Mouse (Mus musculus): Measurements from ENCODE around the gene Papola. TPM values are rescaled to one million over a fixed set of nuclear protein-coding genes. Genes with fewer than 3 reads are reported as not detected.

Papola gene
- polyA plus RNA-seq, 1 experiment: 72.7 TPM

- TF ChIP-seq CEBPB (IDR thresholded peaks at IDR 0.05; ENCODE audit: low read depth) (no peak), MYOG (IDR thresholded peaks at IDR 0.05; ENCODE audit: control insufficient read depth, extremely low read depth, insufficient read length) (no peak), USF1 (IDR thresholded peaks at IDR 0.05; ENCODE audit: low read depth) (no peak), MYOD1 (IDR thresholded peaks at IDR 0.05; ENCODE audit: control insufficient read depth, insufficient read length, low read depth) (no peak), FOSL1 (IDR thresholded peaks at IDR 0.05; ENCODE audit: insufficient read depth, low read length, poor library complexity, severe bottlenecking) (no peak), MAX (IDR thresholded peaks at IDR 0.05) (no peak), CTCF (IDR thresholded peaks at IDR 0.05; ENCODE audit: control insufficient read depth, insufficient read depth, insufficient read length) (no peak)
- no peaks in the 10 kb centered on the region for H3K27me3 ChIP-seq (ENCODE audit: control insufficient read depth, insufficient read depth, insufficient read length)
- H3K79me3 ChIP-seq (ENCODE audit: low read depth): no peaks in the 10 kb centered on the region
- no peak overlapping the region for H3ac ChIP-seq (ENCODE audit: control insufficient read depth, insufficient read length, low read depth)
- no peak overlapping the region for H3K4me3 ChIP-seq (ENCODE audit: insufficient read depth, poor library complexity, severe bottlenecking)
- no peaks in the 10 kb centered on the region for H3K79me2 ChIP-seq (ENCODE audit: control insufficient read depth, insufficient read depth)
- H3K36me3 ChIP-seq (ENCODE audit: control insufficient read depth, insufficient read depth): no peaks in the 10 kb centered on the region
Observed at GRCm38 (mm10) chr12:105867646-105868045, 83.2 kb downstream of the Papola start.

DNA sequence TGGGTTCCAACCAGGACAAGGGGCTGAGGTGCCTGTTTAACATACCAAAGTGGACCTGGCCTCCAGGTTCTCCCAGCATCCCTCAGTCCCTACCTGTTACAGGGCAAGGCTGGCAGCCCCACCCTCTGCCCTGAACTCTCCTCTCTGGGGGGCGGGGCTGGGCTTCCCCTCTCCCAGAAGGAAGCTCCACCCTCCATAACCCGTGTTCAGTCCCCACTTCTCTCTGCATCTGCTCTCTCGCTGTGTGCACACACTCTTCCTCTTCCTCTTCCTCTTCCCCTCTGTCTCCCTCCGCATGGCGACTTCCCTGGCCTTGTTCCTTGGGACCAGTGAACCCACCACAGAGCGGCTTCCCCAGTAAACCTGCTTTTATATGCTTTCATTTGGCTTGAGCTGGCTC, 84.7 kb downstream of the Papola start:
- no peak overlapping the region for H3ac ChIP-seq (ENCODE audit: control insufficient read depth, insufficient read length, low read depth)
- H3K36me3 ChIP-seq (ENCODE audit: control insufficient read depth, insufficient read depth): no peaks in the 10 kb centered on the region
- H3K4me3 ChIP-seq (ENCODE audit: insufficient read depth, poor library complexity, severe bottlenecking): no peak overlapping the region
- no peaks in the 10 kb centered on the region for H3K27me3 ChIP-seq (ENCODE audit: control insufficient read depth, insufficient read depth, insufficient read length)
- no peaks in the 10 kb centered on the region for H3K79me2 ChIP-seq (ENCODE audit: control insufficient read depth, insufficient read depth)
- no peaks in the 10 kb centered on the region for H3K79me3 ChIP-seq (ENCODE audit: low read depth)
- no peak for TF ChIP-seq CEBPB (IDR thresholded peaks at IDR 0.05; ENCODE audit: low read depth)
- TF ChIP-seq MYOD1 (IDR thresholded peaks at IDR 0.05; ENCODE audit: control insufficient read depth, insufficient read length, low read depth): no peak
- no peak for TF ChIP-seq USF1 (IDR thresholded peaks at IDR 0.05; ENCODE audit: low read depth)
- no peak for TF ChIP-seq FOSL1 (IDR thresholded peaks at IDR 0.05; ENCODE audit: insufficient read depth, low read length, poor library complexity, severe bottlenecking)

DNA sequence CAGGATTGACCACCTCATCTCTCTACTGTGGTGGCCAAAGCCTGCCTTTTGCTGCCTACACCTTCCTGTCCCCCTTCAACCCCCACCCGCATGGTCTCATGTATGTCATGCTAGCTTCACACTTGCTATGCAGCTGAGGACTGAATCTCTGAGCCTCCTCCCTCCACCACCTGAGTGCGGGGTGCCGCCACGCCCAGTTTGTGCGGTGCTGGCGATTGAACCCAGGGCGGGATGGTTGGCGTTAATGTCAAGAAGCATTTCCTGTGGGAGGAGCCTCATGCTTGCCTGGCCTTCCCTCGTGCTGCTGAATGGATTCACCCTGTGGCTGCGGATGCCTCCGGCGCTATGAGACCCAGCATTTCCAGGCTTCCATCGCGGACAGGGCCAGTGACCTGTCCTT, 85.2 kb downstream of the Papola start:
- no peaks in the 10 kb centered on the region for H3K79me2 ChIP-seq (ENCODE audit: control insufficient read depth, insufficient read depth)
- H3K27me3 ChIP-seq (ENCODE audit: control insufficient read depth, insufficient read depth, insufficient read length): no peaks in the 10 kb centered on the region
- no peak overlapping the region for H3K4me3 ChIP-seq (ENCODE audit: insufficient read depth, poor library complexity, severe bottlenecking)
- H3K79me3 ChIP-seq (ENCODE audit: low read depth): no peaks in the 10 kb centered on the region
- TF ChIP-seq FOSL1 (IDR thresholded peaks at IDR 0.05; ENCODE audit: insufficient read depth, low read length, poor library complexity, severe bottlenecking) (no peak), MYOD1 (IDR thresholded peaks at IDR 0.05; ENCODE audit: control insufficient read depth, insufficient read length, low read depth) (no peak), MAX (IDR thresholded peaks at IDR 0.05) (no peak), CEBPB (IDR thresholded peaks at IDR 0.05; ENCODE audit: low read depth) (no peak)
- H3ac ChIP-seq (ENCODE audit: control insufficient read depth, insufficient read length, low read depth): no peak overlapping the region
- no peaks in the 10 kb centered on the region for H3K36me3 ChIP-seq (ENCODE audit: control insufficient read depth, insufficient read depth)

DNA sequence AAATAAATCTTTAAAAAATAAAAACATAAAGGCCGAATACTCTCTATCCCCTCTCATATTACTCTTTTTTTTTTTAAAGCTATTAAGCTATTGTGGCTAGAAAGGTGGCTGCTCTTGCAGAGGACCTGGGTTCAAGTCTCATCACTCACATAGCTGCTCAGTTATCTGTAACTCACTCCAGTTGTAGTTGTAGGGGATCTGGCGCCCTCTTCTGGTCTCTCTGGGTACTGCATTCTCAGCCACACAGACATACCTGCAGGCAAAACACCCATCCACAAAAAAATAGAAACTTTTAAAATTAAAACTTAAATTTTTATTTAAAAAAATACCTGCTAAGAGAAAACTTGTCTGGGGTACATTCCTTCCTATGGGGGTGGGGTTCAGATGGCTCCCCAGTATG, 88.8 kb downstream of the Papola start:
- Histone ChIP-seq H3K79me3 (ENCODE audit: low read depth) (no peaks in the 10 kb centered on the region), H3K4me3 (ENCODE audit: insufficient read depth, poor library complexity, severe bottlenecking) (no peak overlapping the region)
- TF ChIP-seq CTCF (IDR thresholded peaks at IDR 0.05; ENCODE audit: control insufficient read depth, insufficient read depth, insufficient read length): no peak
- no peak for TF ChIP-seq CEBPB (IDR thresholded peaks at IDR 0.05; ENCODE audit: low read depth)
- TF ChIP-seq MYOD1 (IDR thresholded peaks at IDR 0.05; ENCODE audit: control insufficient read depth, insufficient read length, low read depth): no peak
- no peak for TF ChIP-seq MYOG (IDR thresholded peaks at IDR 0.05; ENCODE audit: control insufficient read depth, extremely low read depth, insufficient read length)
- TF ChIP-seq FOSL1 (IDR thresholded peaks at IDR 0.05; ENCODE audit: insufficient read depth, low read length, poor library complexity, severe bottlenecking): no peak
- TF ChIP-seq MAX (IDR thresholded peaks at IDR 0.05): no peak
- TF ChIP-seq USF1 (IDR thresholded peaks at IDR 0.05; ENCODE audit: low read depth): no peak

GRCm38 (mm10) chr12:105875112-105875511, 90.6 kb downstream of the Papola start:
- H3K27me3 ChIP-seq (ENCODE audit: control insufficient read depth, insufficient read depth, insufficient read length): peaks cover 9% of the 10 kb centered on the region
- H3K79me2 ChIP-seq (ENCODE audit: control insufficient read depth, insufficient read depth): no peaks in the 10 kb centered on the region
- no peak overlapping the region for H3ac ChIP-seq (ENCODE audit: control insufficient read depth, insufficient read length, low read depth)
- no peaks in the 10 kb centered on the region for H3K79me3 ChIP-seq (ENCODE audit: low read depth)
- no peak for TF ChIP-seq USF1 (IDR thresholded peaks at IDR 0.05; ENCODE audit: low read depth)
- no peak for TF ChIP-seq MYOD1 (IDR thresholded peaks at IDR 0.05; ENCODE audit: control insufficient read depth, insufficient read length, low read depth)
- TF ChIP-seq CEBPB (IDR thresholded peaks at IDR 0.05; ENCODE audit: low read depth): no peak
- no peak for TF ChIP-seq CTCF (IDR thresholded peaks at IDR 0.05; ENCODE audit: control insufficient read depth, insufficient read depth, insufficient read length)
- TF ChIP-seq MYOG (IDR thresholded peaks at IDR 0.05; ENCODE audit: control insufficient read depth, extremely low read depth, insufficient read length): no peak
- no peak for TF ChIP-seq MAX (IDR thresholded peaks at IDR 0.05)
- no peak for TF ChIP-seq FOSL1 (IDR thresholded peaks at IDR 0.05; ENCODE audit: insufficient read depth, low read length, poor library complexity, severe bottlenecking)
- H3K36me3 ChIP-seq (ENCODE audit: control insufficient read depth, insufficient read depth): no peaks in the 10 kb centered on the region
- H3K4me3 ChIP-seq (ENCODE audit: insufficient read depth, poor library complexity, severe bottlenecking): no peak overlapping the region

More for the DNA sequence above, 88.8 kb downstream of the Papola start:
- Histone ChIP-seq H3ac (ENCODE audit: control insufficient read depth, insufficient read length, low read depth) (no peak overlapping the region), H3K79me2 (ENCODE audit: control insufficient read depth, insufficient read depth) (no peaks in the 10 kb centered on the region), H3K27me3 (ENCODE audit: control insufficient read depth, insufficient read depth, insufficient read length) (peaks cover 5% of the 10 kb centered on the region), H3K36me3 (ENCODE audit: control insufficient read depth, insufficient read depth) (no peaks in the 10 kb centered on the region)

GRCm38 (mm10) chr12:105876521-105876920, 92.0 kb downstream of the Papola start:
- no peaks in the 10 kb centered on the region for H3K79me3 ChIP-seq (ENCODE audit: low read depth)
- no peak overlapping the region for H3ac ChIP-seq (ENCODE audit: control insufficient read depth, insufficient read length, low read depth)
- H3K79me2 ChIP-seq (ENCODE audit: control insufficient read depth, insufficient read depth): no peaks in the 10 kb centered on the region
- peaks cover 9% of the 10 kb centered on the region for H3K27me3 ChIP-seq (ENCODE audit: control insufficient read depth, insufficient read depth, insufficient read length)
- no peaks in the 10 kb centered on the region for H3K36me3 ChIP-seq (ENCODE audit: control insufficient read depth, insufficient read depth)
- no peak overlapping the region for H3K4me3 ChIP-seq (ENCODE audit: insufficient read depth, poor library complexity, severe bottlenecking)
- TF ChIP-seq FOSL1 (IDR thresholded peaks at IDR 0.05; ENCODE audit: insufficient read depth, low read length, poor library complexity, severe bottlenecking) (no peak), CTCF (IDR thresholded peaks at IDR 0.05; ENCODE audit: control insufficient read depth, insufficient read depth, insufficient read length) (no peak), USF1 (IDR thresholded peaks at IDR 0.05; ENCODE audit: low read depth) (no peak), MYOD1 (IDR thresholded peaks at IDR 0.05; ENCODE audit: control insufficient read depth, insufficient read length, low read depth) (no peak), CEBPB (IDR thresholded peaks at IDR 0.05; ENCODE audit: low read depth) (no peak), MYOG (IDR thresholded peaks at IDR 0.05; ENCODE audit: control insufficient read depth, extremely low read depth, insufficient read length) (no peak)
